Mouse (Mus musculus): ENCODE measurements around the gene Cox8a. TPM values are rescaled to one million over a fixed set of nuclear protein-coding genes. Genes with fewer than 3 reads are reported as not detected.

The Cox8a gene
- polyA plus RNA-seq (2014; fragmentation: Illumina TruSeq; extraction: RNeasy Lipid Tissue Mini Kit (QIAGEN cat#74804); ENCODE audit: low read depth, low replicate concordance) = 184 TPM

DNA sequence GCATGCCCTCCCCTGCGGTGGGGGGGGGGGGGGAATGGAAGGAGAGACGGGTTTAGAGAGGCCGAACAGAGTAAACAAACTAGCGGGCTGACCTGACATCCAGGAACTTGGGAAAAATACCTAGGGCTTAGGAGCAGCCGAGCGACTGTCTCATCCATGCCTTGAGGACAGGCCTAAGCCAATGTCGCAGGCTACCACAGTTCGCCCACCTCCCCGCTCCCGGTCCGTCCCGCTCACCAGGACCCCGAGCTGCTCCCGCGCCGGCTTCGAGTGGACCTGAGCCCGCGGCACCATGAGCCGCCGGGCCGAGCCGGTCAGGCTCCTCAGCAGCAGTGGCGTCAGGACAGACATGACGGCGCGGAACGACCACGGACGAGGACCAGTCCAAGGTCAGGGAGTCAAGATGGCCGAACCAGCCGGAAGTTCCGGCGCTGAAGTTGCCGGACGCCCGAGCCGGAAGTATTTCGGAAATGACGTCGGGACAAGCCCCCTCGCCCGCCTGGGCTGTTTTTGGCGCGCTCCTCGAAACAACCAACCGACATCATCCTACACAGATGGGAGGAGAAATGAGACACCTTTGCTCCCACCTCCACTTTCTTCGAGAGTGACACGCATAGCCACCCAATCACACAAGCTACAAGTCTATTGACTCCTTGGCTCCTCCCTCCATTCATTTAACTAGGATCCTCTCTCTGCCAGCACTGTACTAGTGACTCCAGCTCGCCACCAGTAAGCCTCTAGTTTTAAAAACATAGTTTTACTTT, at the start of gene Cox8a:
TSS of gene Cox8a (minus strand) at position 455 of the 764 bp plus-strand sequence.

DNA sequence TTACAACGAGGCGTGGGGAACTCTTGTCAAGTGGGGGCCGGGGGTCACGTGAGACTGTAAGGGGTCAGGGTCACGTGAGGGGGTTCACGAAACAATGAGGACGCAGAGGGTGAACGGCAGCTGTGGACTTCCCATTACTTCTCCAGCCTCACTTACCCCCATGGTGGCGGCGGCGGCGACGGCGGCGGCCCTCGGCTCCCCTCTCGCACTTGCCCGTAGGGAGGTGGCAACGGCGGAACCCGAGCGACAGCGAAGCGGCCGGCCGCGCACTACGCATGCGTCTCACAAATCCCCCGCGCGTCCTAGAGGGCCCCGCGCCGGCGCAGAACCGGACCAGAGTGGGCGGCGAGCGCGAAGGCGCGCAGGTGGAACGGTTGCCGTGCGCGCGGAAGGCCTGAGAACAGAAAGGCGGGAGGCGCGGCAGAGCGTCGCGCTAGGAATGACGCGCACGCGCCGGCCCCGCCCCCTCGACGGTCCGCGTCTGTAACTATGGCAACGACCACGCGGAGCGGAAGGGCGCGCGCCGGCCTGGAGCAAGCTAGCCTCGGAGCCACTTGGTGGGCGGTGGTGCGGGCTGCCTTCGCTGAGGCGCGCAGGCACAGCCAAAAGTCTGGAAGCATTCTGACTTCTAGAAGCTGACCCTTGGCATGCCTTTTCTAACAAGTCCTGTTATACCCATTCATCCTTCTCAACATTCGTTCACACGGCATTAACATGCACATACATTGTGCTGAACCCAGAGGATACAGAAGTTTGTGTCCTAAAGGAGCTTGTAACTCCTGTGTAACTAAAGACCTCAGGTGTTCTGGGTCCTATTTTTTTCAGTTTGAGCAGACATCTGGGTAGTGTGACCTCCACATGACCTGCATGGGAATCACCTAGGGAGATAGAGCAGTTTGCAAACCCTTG, 23.6 kb upstream of the Cox8a start, which contains the start of gene Naa40:
TSS of gene Naa40 (minus strand) at position 402 of the 909 bp plus-strand sequence.

DNA sequence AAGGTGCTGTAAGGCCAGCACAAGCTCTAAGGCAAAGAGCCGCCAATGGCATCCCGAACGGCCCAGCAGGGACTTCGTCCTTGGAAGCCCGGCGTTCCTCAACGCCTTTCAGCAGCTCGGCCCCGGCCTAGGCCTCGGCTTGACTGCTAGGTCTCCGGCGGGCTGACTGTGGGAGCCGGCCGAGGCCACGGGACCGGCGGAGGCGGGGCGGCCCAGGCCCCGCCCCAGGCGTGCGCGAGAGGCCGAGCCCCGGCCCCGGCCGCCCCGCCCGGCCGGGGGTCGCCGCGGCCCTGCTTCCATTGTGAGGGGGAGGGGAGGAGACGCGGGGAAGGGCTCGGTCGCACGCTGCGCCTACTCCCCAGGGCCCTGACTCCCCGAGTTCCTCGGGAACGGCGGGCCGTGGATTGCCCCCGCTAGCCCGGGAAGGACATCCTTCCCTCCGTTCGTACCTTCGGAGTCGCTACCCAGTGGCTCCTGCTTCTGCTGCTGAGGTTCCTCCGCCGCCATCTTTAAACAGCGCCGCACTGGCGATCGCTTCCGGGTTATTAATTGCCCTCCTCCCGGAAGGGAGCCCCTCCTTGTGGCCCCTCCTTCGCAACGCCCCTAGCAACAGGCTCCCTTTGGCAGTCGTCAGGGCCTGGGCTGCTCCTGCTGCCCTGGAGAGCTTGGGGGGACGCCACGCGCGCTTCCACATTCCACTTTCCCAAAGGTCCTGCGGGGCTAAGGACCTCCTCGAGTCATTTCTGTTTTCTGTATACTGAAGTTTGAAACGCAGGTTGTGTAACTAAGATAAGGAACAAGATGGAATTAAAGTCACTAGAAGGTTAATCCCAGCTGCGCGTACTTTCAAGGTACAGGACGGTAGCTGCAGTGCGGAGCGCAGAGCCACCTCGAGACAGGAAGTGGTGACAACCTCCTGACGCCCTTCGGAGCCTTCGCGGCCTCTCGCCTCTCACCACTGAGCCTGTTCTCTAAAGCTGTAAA, 11.4 kb downstream of the Cox8a start, which contains the start of gene Otub1:
TSS of gene Otub1 (minus strand) at position 564 of the 984 bp plus-strand sequence.

Other genes starting within 250 kb of the Cox8a start
- gene Ppp1r14b, start 242.6 kb downstream of the Cox8a start, polyA plus RNA-seq (2014; fragmentation: Illumina TruSeq; extraction: RNeasy Lipid Tissue Mini Kit (QIAGEN cat#74804); ENCODE audit: low read depth, low replicate concordance) = 4.0 TPM
- gene Plcb3, start 241.1 kb downstream of the Cox8a start, polyA plus RNA-seq (2014; fragmentation: Illumina TruSeq; extraction: RNeasy Lipid Tissue Mini Kit (QIAGEN cat#74804); ENCODE audit: low read depth, low replicate concordance) = 1.8 TPM
- 13.6 TPM for gene Fkbp2, start 237.1 kb downstream of the Cox8a start, polyA plus RNA-seq (2014; fragmentation: Illumina TruSeq; extraction: RNeasy Lipid Tissue Mini Kit (QIAGEN cat#74804); ENCODE audit: low read depth, low replicate concordance)
- 10.3 TPM for gene Vegfb, start 230.0 kb downstream of the Cox8a start, polyA plus RNA-seq (2014; fragmentation: Illumina TruSeq; extraction: RNeasy Lipid Tissue Mini Kit (QIAGEN cat#74804); ENCODE audit: low read depth, low replicate concordance)
- not detected for gene Dnajc4, start 225.0 kb downstream of the Cox8a start, polyA plus RNA-seq (2014; fragmentation: Illumina TruSeq; extraction: RNeasy Lipid Tissue Mini Kit (QIAGEN cat#74804); ENCODE audit: low read depth, low replicate concordance)
- gene Nudt22, start 221.5 kb downstream of the Cox8a start, polyA plus RNA-seq (2014; fragmentation: Illumina TruSeq; extraction: RNeasy Lipid Tissue Mini Kit (QIAGEN cat#74804); ENCODE audit: low read depth, low replicate concordance) = not detected
- not detected for gene Trpt1, start 221.5 kb downstream of the Cox8a start, polyA plus RNA-seq (2014; fragmentation: Illumina TruSeq; extraction: RNeasy Lipid Tissue Mini Kit (QIAGEN cat#74804); ENCODE audit: low read depth, low replicate concordance)
- not detected for gene Fermt3, start 198.1 kb downstream of the Cox8a start, polyA plus RNA-seq (2014; fragmentation: Illumina TruSeq; extraction: RNeasy Lipid Tissue Mini Kit (QIAGEN cat#74804); ENCODE audit: low read depth, low replicate concordance)
- 47.9 TPM for gene Stip1, start 177.6 kb downstream of the Cox8a start, polyA plus RNA-seq (2014; fragmentation: Illumina TruSeq; extraction: RNeasy Lipid Tissue Mini Kit (QIAGEN cat#74804); ENCODE audit: low read depth, low replicate concordance)
- gene Macrod1, start 160.8 kb downstream of the Cox8a start, polyA plus RNA-seq (2014; fragmentation: Illumina TruSeq; extraction: RNeasy Lipid Tissue Mini Kit (QIAGEN cat#74804); ENCODE audit: low read depth, low replicate concordance) = 3.9 TPM
- gene Flrt1, start 111.9 kb downstream of the Cox8a start, polyA plus RNA-seq (2014; fragmentation: Illumina TruSeq; extraction: RNeasy Lipid Tissue Mini Kit (QIAGEN cat#74804); ENCODE audit: low read depth, low replicate concordance) = 5.8 TPM
- 21.5 TPM for gene Otub1, start 11.3 kb downstream of the Cox8a start, polyA plus RNA-seq (2014; fragmentation: Illumina TruSeq; extraction: RNeasy Lipid Tissue Mini Kit (QIAGEN cat#74804); ENCODE audit: low read depth, low replicate concordance)
- 10.4 TPM for gene Naa40, start 23.6 kb upstream of the Cox8a start, polyA plus RNA-seq (2014; fragmentation: Illumina TruSeq; extraction: RNeasy Lipid Tissue Mini Kit (QIAGEN cat#74804); ENCODE audit: low read depth, low replicate concordance)
- gene Rcor2, start 49.7 kb upstream of the Cox8a start, polyA plus RNA-seq (2014; fragmentation: Illumina TruSeq; extraction: RNeasy Lipid Tissue Mini Kit (QIAGEN cat#74804); ENCODE audit: low read depth, low replicate concordance) = not detected
- gene Mark2, start 124.2 kb upstream of the Cox8a start, polyA plus RNA-seq (2014; fragmentation: Illumina TruSeq; extraction: RNeasy Lipid Tissue Mini Kit (QIAGEN cat#74804); ENCODE audit: low read depth, low replicate concordance) = 43.6 TPM
- gene Spindoc, start 165.4 kb upstream of the Cox8a start, polyA plus RNA-seq (2014; fragmentation: Illumina TruSeq; extraction: RNeasy Lipid Tissue Mini Kit (QIAGEN cat#74804); ENCODE audit: low read depth, low replicate concordance) = 0.85 TPM
- 3.9 TPM for gene 2700081O15Rik, start 200.0 kb upstream of the Cox8a start, polyA plus RNA-seq (2014; fragmentation: Illumina TruSeq; extraction: RNeasy Lipid Tissue Mini Kit (QIAGEN cat#74804); ENCODE audit: low read depth, low replicate concordance)